Mouse (Mus musculus): ENCODE data around the gene Vmn2r82. TPM values are rescaled to one million over a fixed set of nuclear protein-coding genes. Genes with fewer than 3 reads are reported as not detected.
"Not testable (repeated sequence)": the region's sequence is repeated elsewhere in the genome, so short reads cannot be mapped to it uniquely, and the experiment has no call there.

The Vmn2r82 gene
- polyA plus RNA-seq (2012; rRNA removed): not detected in 2 replicates

- H3K4me3 ChIP-seq (replicated peaks; ENCODE audit: extremely low read depth, low read depth, low read length); H3K4me1 ChIP-seq (ENCODE audit: control insufficient read depth, insufficient read depth, low read length); DNase-seq: not testable (repeated sequence)
- WGBS: 65% methylated on average over 4 of the region's 4 CpGs
Observed at GRCm38 (mm10) chr10:79356220-79356619, at the start of gene Vmn2r82. Gene Vmn2r82, plus strand, starts transcription at chr10:79356520.

- TF ChIP-seq CTCF (IDR thresholded peaks at IDR 0.05; ENCODE audit: insufficient read depth, low read length): 0 out of 2 replicates have a peak, but pooled peaks have one; percentile 8
- WGBS: 4% methylated on average over 16 of the region's 16 CpGs
- DNase-seq; H3K4me1 ChIP-seq (ENCODE audit: control insufficient read depth, insufficient read depth, low read length); H3K4me3 ChIP-seq (replicated peaks; ENCODE audit: extremely low read depth, low read depth, low read length): not testable (repeated sequence)
Observed at GRCm38 (mm10) chr10:79322033-79322736, 34.1 kb upstream of the Vmn2r82 start.

DNA sequence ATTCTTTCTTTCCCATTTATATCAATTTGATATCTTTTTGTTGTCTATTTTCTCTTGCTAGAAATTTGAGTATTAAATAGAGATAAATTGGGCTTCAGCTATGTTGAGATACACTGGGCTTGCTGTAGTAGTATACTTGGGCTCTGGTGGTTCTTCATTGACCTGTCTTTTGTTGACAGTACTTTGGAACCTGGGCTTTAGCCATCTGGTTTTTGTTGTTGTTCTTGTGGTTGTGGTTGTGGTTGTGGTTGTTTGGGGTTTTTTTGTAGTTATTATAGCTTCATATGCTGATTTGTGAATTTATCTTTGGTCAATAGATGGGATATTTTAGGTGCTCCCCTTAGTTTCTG is 33.6 kb upstream of the Vmn2r82 start:
- H3K4me3 ChIP-seq (replicated peaks; ENCODE audit: extremely low read depth, low read depth, low read length): no peak overlapping the region
- no peak for TF ChIP-seq CTCF (IDR thresholded peaks at IDR 0.05; ENCODE audit: insufficient read depth, low read length)
- no peak for DNase-seq
- H3K4me1 ChIP-seq (ENCODE audit: control insufficient read depth, insufficient read depth, low read length): no peaks in the 10 kb centered on the region

DNA sequence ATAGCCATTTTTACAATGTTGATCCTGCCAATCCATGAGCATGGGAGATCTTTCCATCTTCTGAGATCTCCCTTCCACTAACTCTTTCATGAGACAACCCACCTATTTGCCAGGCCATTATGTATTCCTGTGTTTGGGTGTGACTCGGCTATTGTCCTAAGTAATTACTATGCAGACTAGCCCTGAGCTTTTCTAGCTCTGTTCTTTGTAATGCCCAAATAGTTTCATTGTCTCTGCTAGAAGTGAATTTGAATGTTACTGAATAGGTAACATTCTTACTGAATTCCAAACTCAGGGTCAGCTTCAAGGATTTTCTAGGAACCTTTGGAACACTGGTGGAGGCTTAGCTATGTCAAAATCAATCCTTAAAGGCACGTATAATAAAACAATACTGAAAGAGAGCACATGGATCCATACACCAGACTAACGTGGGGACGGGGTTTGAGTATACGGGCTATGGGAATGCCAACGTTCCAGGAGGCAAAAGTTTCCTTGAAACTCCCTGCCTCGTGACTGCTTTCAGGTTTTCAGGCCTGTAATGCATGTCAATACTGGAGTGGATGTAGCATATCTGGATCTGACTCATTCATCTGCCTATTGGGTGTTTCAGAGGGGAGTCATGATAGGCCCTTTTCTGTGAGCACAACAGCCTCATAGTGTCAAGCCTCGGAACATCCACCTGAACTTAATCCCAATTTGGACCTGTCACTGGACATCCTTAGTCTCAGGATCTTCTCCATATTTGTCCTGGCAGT is 43.8 kb downstream of the Vmn2r82 start:
- not testable (repeated sequence) for H3K4me3 ChIP-seq (replicated peaks; ENCODE audit: extremely low read depth, low read depth, low read length); DNase-seq; H3K4me1 ChIP-seq (ENCODE audit: control insufficient read depth, insufficient read depth, low read length)
- WGBS: 78% methylated on average over 8 of the region's 8 CpGs

DNA sequence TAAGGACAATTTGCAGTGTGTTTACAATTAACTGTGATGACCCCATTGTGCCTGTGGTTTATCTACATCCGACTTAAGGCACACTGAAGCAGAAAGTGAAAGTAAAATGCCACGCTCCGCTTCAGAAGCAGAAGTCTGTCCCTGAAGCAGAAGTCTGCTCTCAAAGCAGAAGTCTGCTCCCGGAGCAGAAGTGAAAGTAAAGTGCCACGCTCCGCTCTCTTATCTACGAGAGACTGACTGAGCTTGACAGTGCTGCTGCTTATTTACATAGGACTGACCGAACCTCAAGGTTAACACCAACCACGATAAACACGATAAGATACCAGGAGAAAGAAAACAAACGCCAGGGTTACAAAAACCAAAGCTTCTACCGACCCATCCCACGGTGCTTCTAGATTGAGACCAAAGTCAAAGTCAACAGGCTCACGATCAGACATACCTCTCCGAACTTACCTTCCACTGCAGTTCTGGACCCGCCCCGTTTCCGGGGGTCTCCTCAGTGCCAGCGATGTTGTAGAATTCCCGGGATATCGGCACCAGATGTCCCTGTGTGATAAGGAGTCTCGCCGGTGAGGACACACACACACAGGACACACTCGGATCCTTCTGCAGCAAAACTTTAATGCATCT is 60.9 kb downstream of the Vmn2r82 start:
- 63% methylated on average over 24 of the region's 24 CpGs for WGBS
- DNase-seq: no peak
- peak overlapping the region; percentile 47 for H3K4me3 ChIP-seq (replicated peaks; ENCODE audit: extremely low read depth, low read depth, low read length)
- H3K4me1 ChIP-seq (ENCODE audit: control insufficient read depth, insufficient read depth, low read length): no peaks in the 10 kb centered on the region
- TF ChIP-seq POLR2A (IDR thresholded peaks at IDR 0.05; ENCODE audit: borderline replicate concordance, extremely low read depth, low read depth, low read length) (no peak), CTCF (IDR thresholded peaks at IDR 0.05; ENCODE audit: insufficient read depth, low read length) (no peak)

GRCm38 (mm10) chr10:79417772-79418170 is 61.5 kb downstream of the Vmn2r82 start:
- DNase-seq; H3K4me3 ChIP-seq (replicated peaks; ENCODE audit: extremely low read depth, low read depth, low read length); H3K4me1 ChIP-seq (ENCODE audit: control insufficient read depth, insufficient read depth, low read length): not testable (repeated sequence)
- 69% methylated on average over 6 of the region's 6 CpGs for WGBS

DNA sequence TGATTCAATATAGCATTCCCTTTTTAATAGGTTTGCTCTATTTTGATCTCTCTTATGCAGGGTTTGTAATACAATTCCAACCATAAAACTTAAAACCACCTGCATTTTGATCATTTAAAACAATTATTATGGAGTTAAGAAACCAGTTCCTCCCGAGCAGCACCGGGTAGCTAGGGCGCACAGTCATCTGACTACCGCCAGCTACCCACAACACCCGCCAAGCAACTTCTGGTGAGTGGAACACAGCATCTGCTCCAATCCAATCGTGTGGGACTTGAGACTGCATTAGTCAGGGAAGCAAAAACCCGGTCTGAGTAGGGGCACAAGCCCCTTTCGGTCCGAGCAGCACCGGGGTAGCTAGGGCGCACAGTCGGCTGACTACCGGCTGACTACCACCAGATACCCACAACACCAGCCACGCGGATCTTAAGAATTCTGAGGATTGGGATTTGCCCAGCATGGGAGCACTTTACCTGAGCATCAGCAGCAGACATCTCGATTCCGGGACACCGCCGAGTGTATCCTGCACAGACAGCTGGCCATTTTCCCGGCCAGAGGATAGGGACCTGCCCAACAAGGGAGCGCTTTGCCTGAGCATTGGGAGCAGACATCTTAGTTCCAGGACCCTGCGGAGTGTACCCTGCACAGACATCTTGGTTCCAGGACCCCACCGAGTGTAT is 79.0 kb downstream of the Vmn2r82 start:
- not testable (repeated sequence) for H3K4me1 ChIP-seq (ENCODE audit: control insufficient read depth, insufficient read depth, low read length); H3K4me3 ChIP-seq (replicated peaks; ENCODE audit: extremely low read depth, low read depth, low read length); DNase-seq
- 88% methylated on average over 23 of the region's 23 CpGs for WGBS

Other genes starting within 250 kb of the Vmn2r82 start
- not detected in 2 replicates for gene Vmn2r80, start 207.8 kb upstream of the Vmn2r82 start, polyA plus RNA-seq (2012; rRNA removed)
- gene Vmn2r81, start 108.8 kb upstream of the Vmn2r82 start, polyA plus RNA-seq (2012; rRNA removed): not detected in 2 replicates
- not detected in 2 replicates for gene Vmn2r83, start 112.2 kb downstream of the Vmn2r82 start, polyA plus RNA-seq (2012; rRNA removed)
- gene Plpp2, start 177.3 kb downstream of the Vmn2r82 start, polyA plus RNA-seq (2012; rRNA removed): 27.9 and 30.4 TPM in 2 replicates
- 62.5 and 71.8 TPM in 2 replicates for gene Mier2, start 198.7 kb downstream of the Vmn2r82 start, polyA plus RNA-seq (2012; rRNA removed)
- gene Theg, start 230.8 kb downstream of the Vmn2r82 start, polyA plus RNA-seq (2012; rRNA removed): not detected in 2 replicates

Data from lung, adult 2 months (tissue).